Mouse (Mus musculus): ENCODE measurements around the gene Olfr982. TPM values are rescaled to one million over a fixed set of nuclear protein-coding genes. Genes with fewer than 3 reads are reported as not detected.

The Olfr982 gene
- 0.09 TPM for polyA plus RNA-seq (2017; shearing (Covaris generic))

GRCm38 (mm10) chr9:40073529-40073928 lies at the start of gene Olfr982:
Gene Olfr982, plus strand, starts transcription at chr9:40073829.

GRCm38 (mm10) chr9:40093495-40093894 lies 19.9 kb downstream of the Olfr982 start, which contains the start of gene Olfr983:
Gene Olfr983, minus strand, starts transcription at chr9:40093595.

GRCm38 (mm10) chr9:40114106-40114505 lies 40.5 kb downstream of the Olfr982 start, which contains the start of gene Olfr984:
Gene Olfr984, minus strand, starts transcription at chr9:40114206.

Other genes with a start within 250 kb of the Olfr982 start
- gene Olfr971, start 237.0 kb upstream of the Olfr982 start, polyA plus RNA-seq (2017; shearing (Covaris generic)) = not detected
- not detected for gene Olfr972, start 207.4 kb upstream of the Olfr982 start, polyA plus RNA-seq (2017; shearing (Covaris generic))
- not detected for gene Olfr229, start 166.5 kb upstream of the Olfr982 start, polyA plus RNA-seq (2017; shearing (Covaris generic))
- gene Olfr974, start 136.3 kb upstream of the Olfr982 start, polyA plus RNA-seq (2017; shearing (Covaris generic)) = 0.14 TPM
- gene Olfr975, start 121.8 kb upstream of the Olfr982 start, polyA plus RNA-seq (2017; shearing (Covaris generic)) = not detected
- gene Olfr976, start 112.7 kb upstream of the Olfr982 start, polyA plus RNA-seq (2017; shearing (Covaris generic)) = not detected
- not detected for gene Olfr978, start 81.7 kb upstream of the Olfr982 start, polyA plus RNA-seq (2017; shearing (Covaris generic))
- gene Olfr979, start 70.4 kb upstream of the Olfr982 start, polyA plus RNA-seq (2017; shearing (Covaris generic)) = not detected
- gene Olfr980, start 64.2 kb upstream of the Olfr982 start, polyA plus RNA-seq (2017; shearing (Covaris generic)) = not detected
- gene Olfr981, start 52.4 kb upstream of the Olfr982 start, polyA plus RNA-seq (2017; shearing (Covaris generic)) = not detected
- gene Olfr983, start 19.8 kb downstream of the Olfr982 start, polyA plus RNA-seq (2017; shearing (Covaris generic)) = not detected
- gene Olfr984, start 40.4 kb downstream of the Olfr982 start, polyA plus RNA-seq (2017; shearing (Covaris generic)) = 0.09 TPM
- not detected for gene Olfr985, start 56.4 kb downstream of the Olfr982 start, polyA plus RNA-seq (2017; shearing (Covaris generic))
- not detected for gene Tmem225, start 74.3 kb downstream of the Olfr982 start, polyA plus RNA-seq (2017; shearing (Covaris generic))
- gene Olfr986, start 107.1 kb downstream of the Olfr982 start, polyA plus RNA-seq (2017; shearing (Covaris generic)) = not detected
- 1.6 TPM for gene Zfp202, start 118.5 kb downstream of the Olfr982 start, polyA plus RNA-seq (2017; shearing (Covaris generic))
- 0.20 TPM for gene Scn3b, start 195.4 kb downstream of the Olfr982 start, polyA plus RNA-seq (2017; shearing (Covaris generic))

All from effector memory CD4-positive, alpha-beta T cell, adult 5 months (primary cell).